Comparison of ENCODE assay signal across 10 mouse cellular contexts in the genomic region with DNA sequence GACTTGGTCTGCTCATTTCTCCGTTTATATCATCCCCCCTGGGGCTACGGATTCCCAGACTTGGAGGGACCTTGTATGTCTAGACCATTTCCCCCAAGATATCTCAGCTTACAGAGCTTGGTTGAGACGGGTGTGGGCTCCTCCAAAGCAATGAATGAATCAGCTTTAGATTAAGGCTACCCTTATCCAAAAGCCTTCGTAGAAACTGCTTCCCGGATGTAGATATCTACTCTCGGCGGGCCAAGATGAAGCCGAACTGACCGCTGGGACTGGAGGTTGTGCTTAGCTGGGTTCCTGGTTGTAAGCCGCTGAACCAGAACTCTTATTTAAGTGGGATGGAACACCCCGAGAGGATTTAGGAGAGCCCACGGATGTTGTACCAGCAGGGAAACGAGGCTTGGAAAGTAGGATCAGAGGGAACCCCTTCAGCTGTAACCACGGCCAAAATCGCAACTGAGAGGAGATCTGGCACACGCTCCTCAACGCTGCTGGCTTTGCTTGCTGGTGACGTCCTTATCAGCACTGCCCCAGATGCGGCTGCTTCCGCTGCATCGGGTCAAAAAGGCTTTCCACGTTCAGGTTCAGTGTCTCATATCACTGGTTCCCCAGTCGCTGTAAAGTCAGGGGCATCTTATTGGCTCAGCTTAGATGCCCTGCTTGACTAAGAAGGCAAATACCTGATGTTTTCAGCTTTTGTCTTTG. TPM values are rescaled to one million over a fixed set of nuclear protein-coding genes. Genes with fewer than 3 reads are reported as not detected.
A peak's percentile ranks its signal among the peaks of the same experiment; 100 is the strongest.
DNase-seq lines count a peak whose midpoint lies in the region; ATAC-seq and TF ChIP-seq lines count a peak whose summit lies in the region.
"Had no signal": no experiment of that assay in that cellular context is flagged by ENCODE, and none has a peak within 500 bp of the region (broad histone marks: within the 10 kb centered on the region; RNA-seq: fewer than 3 reads in every experiment).

No protein-coding gene starts in this region.

- peak overlapping the region; percentile 24; the same call in 1 of the 2 replicates for H3K4me3 ChIP-seq in layer of hippocampus, adult 2 months
- H3K4me3 ChIP-seq in heart, embryonic 13.5 days: peak overlapping the region; percentile 34
- H3K4me3 ChIP-seq in liver, embryonic 13.5 days (replicated peaks): 0 out of 2 replicates have a peak overlapping the region, but pooled peaks have one; percentile 3
- no peak overlapping the region for H3K4me3 ChIP-seq in hindbrain, embryonic 14.5 days (replicated peaks; ENCODE audit: low read length)

- H3K27me3 ChIP-seq in heart, embryonic 13.5 days (replicated peaks): peaks cover 28% of the 10 kb centered on the region
- peaks cover 59% of the 10 kb centered on the region for H3K27me3 ChIP-seq in liver, embryonic 13.5 days
- H3K27me3 ChIP-seq in hindbrain, embryonic 14.5 days (ENCODE audit: control insufficient read depth, insufficient read depth, low read length): no peaks in the 10 kb centered on the region; the same call in 1 of the 2 replicates

- no peak for TF ChIP-seq CTCF in layer of hippocampus, adult 2 months (conservative IDR thresholded peaks at IDR 0.05)

- no peaks in the 10 kb centered on the region for H3K36me3 ChIP-seq in heart, embryonic 13.5 days
- no peaks in the 10 kb centered on the region for H3K36me3 ChIP-seq in liver, embryonic 13.5 days
- no peaks in the 10 kb centered on the region for H3K36me3 ChIP-seq in hindbrain, embryonic 14.5 days (replicated peaks; ENCODE audit: control insufficient read depth, insufficient read depth)

- 0 out of 2 replicates have a peak, but pooled peaks cover 2% of the 10 kb centered on the region for H3K9me3 ChIP-seq in heart, embryonic 13.5 days
- H3K9me3 ChIP-seq in liver, embryonic 13.5 days (replicated peaks): no peaks in the 10 kb centered on the region
- no peaks in the 10 kb centered on the region for H3K9me3 ChIP-seq in hindbrain, embryonic 14.5 days (ENCODE audit: control insufficient read depth, low read length)

- H3K27ac ChIP-seq in layer of hippocampus, adult 2 months: no peak overlapping the region
- H3K27ac ChIP-seq in heart, embryonic 13.5 days (replicated peaks): peak overlapping the region; percentile 93
- peak overlapping the region; percentile 61; the same call in 1 of the 2 replicates for H3K27ac ChIP-seq in liver, embryonic 13.5 days
- no peak overlapping the region for H3K27ac ChIP-seq in hindbrain, embryonic 14.5 days

- H3K9ac ChIP-seq in heart, embryonic 13.5 days: peak overlapping the region; percentile 61
- no peak overlapping the region for H3K9ac ChIP-seq in liver, embryonic 13.5 days
- no peak overlapping the region for H3K9ac ChIP-seq in hindbrain, embryonic 14.5 days

- H3K4me1 ChIP-seq in heart, embryonic 13.5 days: peaks cover 42% of the 10 kb centered on the region
- H3K4me1 ChIP-seq in liver, embryonic 13.5 days (replicated peaks): peaks cover 30% of the 10 kb centered on the region
- H3K4me1 ChIP-seq in hindbrain, embryonic 14.5 days (replicated peaks; ENCODE audit: control insufficient read depth, insufficient read depth, low read length): 0 out of 2 replicates have a peak, but pooled peaks cover 10% of the 10 kb centered on the region

- 22% methylated on average over 23 of the region's 23 CpGs for WGBS in heart, embryonic 13.5 days
- 6% methylated on average over 23 of the region's 23 CpGs for WGBS in liver, embryonic 13.5 days (ENCODE audit: insufficient replicate concordance)
- WGBS in hindbrain, embryonic 14.5 days: 80% methylated on average over 23 of the region's 23 CpGs

- DNase-seq in layer of hippocampus, adult 2 months (ENCODE audit: low spot score in 2 of 2): no peak
- DNase-seq in layer of hippocampus, adult 9-11 months: no peak
- DNase-seq in liver, embryonic 13.5 days: peak; percentile 45
- no peak for DNase-seq in hindbrain, embryonic 14.5 days (ENCODE audit: low spot score)
- no peak for DNase-seq in thymus, postnatal 0 days (ENCODE audit: low spot score)
- no peak for DNase-seq in ovary, adult 18-20 months (ENCODE audit: low spot score)

- ATAC-seq in heart, embryonic 13.5 days (ENCODE audit: extremely low read depth, insufficient number of reproducible peaks, low FRiP score, low TSS enrichment): peak; percentile 30; the same call in 1 of the 2 replicates
- peak; percentile 75 for ATAC-seq in liver, embryonic 13.5 days (ENCODE audit: low read depth)
- peak; percentile 26 for ATAC-seq in neutrophil, adult 5-6 weeks (ENCODE audit: extremely low read depth, insufficient number of reproducible peaks, low FRiP score, poor library complexity, severe bottlenecking)
- no peak for ATAC-seq in hindbrain, embryonic 14.5 days (ENCODE audit: low FRiP score)

- peak overlapping the region; percentile 61 for H3K4me2 ChIP-seq in heart, embryonic 13.5 days
- H3K4me2 ChIP-seq in liver, embryonic 13.5 days: peak overlapping the region; percentile 46
- H3K4me2 ChIP-seq in hindbrain, embryonic 14.5 days (replicated peaks): no peak overlapping the region

RNA-seq across cellular contexts. Expression of a gene that starts 5.9 kb away (rescaled TPM):
- total RNA-seq in layer of hippocampus, adult 2 months (2021): 1 to 10 TPM; 4.2 to 4.8 TPM
- polyA plus RNA-seq in heart, embryonic 13.5 days (2015; fragmentation: Nextera tagmentation; extraction: Ambion mirVana): 1.9 and 2.4 TPM in 2 replicates
- 0.17 and 0.44 TPM in 2 replicates for polyA plus RNA-seq in liver, embryonic 13.5 days (2015; fragmentation: Nextera tagmentation; extraction: Ambion mirVana)
- 3.9 and 4.4 TPM in 2 replicates for total RNA-seq in neutrophil, adult 5-6 weeks (2017)
- 3.7 and 5.5 TPM in 2 replicates for polyA plus RNA-seq in hindbrain, embryonic 14.5 days (2014; fragmentation: Nextera tagmentation; extraction: Ambion mirVana)
- polyA plus RNA-seq in thymus, postnatal 0 days (2015; fragmentation: Nextera tagmentation; extraction: Ambion mirVana): 1.6 and 1.9 TPM in 2 replicates

RNA-seq across cellular contexts. Expression of a gene that starts 26.7 kb away (rescaled TPM):
- 10 to 100 TPM in 1 of 2 experiments, 1 to 10 TPM in 1; 7.9 to 13.1 TPM for total RNA-seq in layer of hippocampus, adult 2 months (2021)
- polyA plus RNA-seq in heart, embryonic 13.5 days (2015; fragmentation: Nextera tagmentation; extraction: Ambion mirVana): 312 and 327 TPM in 2 replicates
- polyA plus RNA-seq in liver, embryonic 13.5 days (2015; fragmentation: Nextera tagmentation; extraction: Ambion mirVana): 127 and 145 TPM in 2 replicates
- 181 and 198 TPM in 2 replicates for total RNA-seq in neutrophil, adult 5-6 weeks (2017)
- polyA plus RNA-seq in hindbrain, embryonic 14.5 days (2014; fragmentation: Nextera tagmentation; extraction: Ambion mirVana): 53.0 and 62.6 TPM in 2 replicates
- 151 and 180 TPM in 2 replicates for polyA plus RNA-seq in thymus, postnatal 0 days (2015; fragmentation: Nextera tagmentation; extraction: Ambion mirVana)

RNA-seq across cellular contexts. Expression of a gene that starts 29.2 kb away (rescaled TPM):
- total RNA-seq in layer of hippocampus, adult 2 months (2021): under 1 TPM; 0.41 to 0.61 TPM
- 0.15 and 0.25 TPM in 2 replicates for polyA plus RNA-seq in heart, embryonic 13.5 days (2015; fragmentation: Nextera tagmentation; extraction: Ambion mirVana)
- not detected in 2 replicates for polyA plus RNA-seq in liver, embryonic 13.5 days (2015; fragmentation: Nextera tagmentation; extraction: Ambion mirVana)
- not detected in 2 replicates for total RNA-seq in neutrophil, adult 5-6 weeks (2017)
- polyA plus RNA-seq in hindbrain, embryonic 14.5 days (2014; fragmentation: Nextera tagmentation; extraction: Ambion mirVana): 0.75 and 0.90 TPM in 2 replicates
- 2.4 and 3.2 TPM in 2 replicates for polyA plus RNA-seq in thymus, postnatal 0 days (2015; fragmentation: Nextera tagmentation; extraction: Ambion mirVana)
- polyA plus RNA-seq: embryonic facial prominence, embryonic 11.5 days had no signal

RNA-seq across cellular contexts. Expression of a gene that starts 44.9 kb away (rescaled TPM):
- 1 to 10 TPM; 5.7 to 9.2 TPM for total RNA-seq in layer of hippocampus, adult 2 months (2021)
- polyA plus RNA-seq in heart, embryonic 13.5 days (2015; fragmentation: Nextera tagmentation; extraction: Ambion mirVana): 9.2 and 9.6 TPM in 2 replicates
- 1.6 and 2.5 TPM in 2 replicates for polyA plus RNA-seq in liver, embryonic 13.5 days (2015; fragmentation: Nextera tagmentation; extraction: Ambion mirVana)
- total RNA-seq in neutrophil, adult 5-6 weeks (2017): 3.2 and 4.3 TPM in 2 replicates
- 27.6 and 28.5 TPM in 2 replicates for polyA plus RNA-seq in hindbrain, embryonic 14.5 days (2014; fragmentation: Nextera tagmentation; extraction: Ambion mirVana)
- 2.4 and 2.5 TPM in 2 replicates for polyA plus RNA-seq in thymus, postnatal 0 days (2015; fragmentation: Nextera tagmentation; extraction: Ambion mirVana)

RNA-seq across cellular contexts. Expression of a gene that starts 51.4 kb away (rescaled TPM):
- total RNA-seq in layer of hippocampus, adult 2 months (2021): under 1 TPM in 1 of 2 experiments, not detected in 1; 0.38 TPM
- polyA plus RNA-seq in heart, embryonic 13.5 days (2015; fragmentation: Nextera tagmentation; extraction: Ambion mirVana): 1.2 and 1.3 TPM in 2 replicates
- polyA plus RNA-seq in liver, embryonic 13.5 days (2015; fragmentation: Nextera tagmentation; extraction: Ambion mirVana): 1.5 and 1.9 TPM in 2 replicates
- 2.9 and 4.1 TPM in 2 replicates for total RNA-seq in neutrophil, adult 5-6 weeks (2017)
- polyA plus RNA-seq in hindbrain, embryonic 14.5 days (2014; fragmentation: Nextera tagmentation; extraction: Ambion mirVana): 0.15 and 0.26 TPM in 2 replicates
- polyA plus RNA-seq in thymus, postnatal 0 days (2015; fragmentation: Nextera tagmentation; extraction: Ambion mirVana): 1.2 and 1.4 TPM in 2 replicates
- total RNA-seq: layer of hippocampus, postnatal 25 days had no signal

Comparison
In these comparisons a context has a peak if more than half of its experiments do, and no peak if none do; other contexts are left out.
1. H3K27ac ChIP-seq: peak in heart, embryonic 13.5 days (single experiment) and liver, embryonic 13.5 days (single experiment); none in layer of hippocampus, adult 2 months (single experiment) and hindbrain, embryonic 14.5 days (single experiment).